Mouse (Mus musculus) G1E (cell line): ENCODE data around the gene Iqschfp.

Experiments used
- CTCF ChIP-seq: IDR thresholded peaks from 2 replicates; pipeline ENCODE4 v1.5.1; 2012; ENCODE audit warnings: low read depth, low read length, inconsistent platforms, mixed read lengths
- GATA1 ChIP-seq: IDR thresholded peaks from 2 replicates; pipeline ENCODE4 v1.6.1; 2012; ENCODE audit warnings: borderline replicate concordance, low read length, inconsistent platforms, mixed read lengths
- GATA2 ChIP-seq: IDR thresholded peaks from 2 replicates; pipeline ENCODE4 v1.6.1; 2012; ENCODE audit warnings: low read depth, low read length, inconsistent platforms, borderline replicate concordance

DNA sequence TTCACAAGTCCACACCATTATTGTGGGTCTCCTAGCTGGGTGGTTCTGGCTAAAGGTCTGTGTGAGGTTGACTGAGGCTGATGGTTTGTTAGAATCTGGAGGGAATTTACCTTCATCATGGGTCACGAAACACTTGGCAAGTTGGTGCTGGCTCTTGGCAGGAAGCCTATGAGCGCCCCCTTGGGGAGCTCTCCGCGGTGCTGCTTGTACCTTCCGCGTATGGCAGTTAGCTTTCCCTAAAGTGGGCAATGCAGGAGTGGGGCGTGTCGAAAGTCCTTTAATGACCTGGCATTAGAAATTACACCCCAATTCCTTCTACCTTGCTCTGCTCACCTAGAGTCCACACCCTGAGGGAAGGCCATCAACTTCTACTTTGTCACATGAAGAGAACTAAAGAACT is 295.4 kb downstream of the Iqschfp start:
- TF ChIP-seq GATA1, result no peak
- TF ChIP-seq CTCF, result no peak
- TF ChIP-seq GATA2, result no peak
